Mouse (Mus musculus) heart, postnatal 0 days (tissue): Measurements from ENCODE around the gene Pak6. TPM values are rescaled to one million over a fixed set of nuclear protein-coding genes. Genes with fewer than 3 reads are reported as not detected.

Experiments
- ATAC-seq: fragments of 200-750 bp; cut with Nextera tagmentation; 2 replicates; pipeline ENCODE4 v1.8.0; 2017; ENCODE audit warnings: low read depth, moderate number of reproducible peaks, moderate library complexity; ENCODE audit not compliant: insufficient read depth
- DNase-seq: peaks from one replicate; pipeline ENCODE4 v3.0.0-alpha.2; 2016; ENCODE audit warnings: low spot score
- H3K27ac ChIP-seq: fragments of 300-500 bp; sonication (generic); 2 replicates; pipeline ENCODE4 v1.5.1; 2014; ENCODE audit warnings: low read depth, mild to moderate bottlenecking
- H3K27me3 ChIP-seq: fragments of 300-500 bp; sonication (generic); 2 replicates; pipeline ENCODE4 v1.6.1; 2014; ENCODE audit warnings: low read length, mixed read lengths; ENCODE audit not compliant: control insufficient read depth, insufficient read depth
- H3K36me3 ChIP-seq: fragments of 300-500 bp; sonication (generic); replicated peaks from 2 replicates; pipeline ENCODE4 v1.6.1; 2014; ENCODE audit warnings: low read length, mixed read lengths; ENCODE audit not compliant: control insufficient read depth, insufficient read depth
- H3K4me1 ChIP-seq: fragments of 300-500 bp; sonication (generic); 2 replicates; pipeline ENCODE4 v1.6.1; 2014; ENCODE audit warnings: antibody characterized with exemption; ENCODE audit not compliant: control insufficient read depth, insufficient read depth
- H3K4me2 ChIP-seq: fragments of 300-500 bp; sonication (generic); 2 replicates; pipeline ENCODE4 v1.6.1; 2014; ENCODE audit warnings: low read depth, mild to moderate bottlenecking, low read length, moderate library complexity
- H3K4me3 ChIP-seq: fragments of 300-500 bp; sonication (generic); 2 replicates; pipeline ENCODE4 v1.5.1; 2014; ENCODE audit warnings: low read depth, low read length
- H3K9ac ChIP-seq: fragments of 300-500 bp; sonication (generic); replicated peaks from 2 replicates; pipeline ENCODE4 v1.6.1; 2014; ENCODE audit warnings: low read depth, low read length, mixed read lengths
- H3K9me3 ChIP-seq: fragments of 300-500 bp; sonication (generic); replicated peaks from 2 replicates; pipeline ENCODE4 v1.6.1; 2016; ENCODE audit warnings: low read length; ENCODE audit not compliant: control insufficient read depth
- CTCF ChIP-seq: IDR thresholded peaks from 2 replicates; pipeline ENCODE4 v1.5.1; 2016; ENCODE audit warnings: antibody characterized with exemption, control low read depth, low read depth
- EP300 ChIP-seq: IDR thresholded peaks from 2 replicates; pipeline ENCODE4 v1.6.1; 2016; ENCODE audit warnings: antibody characterized with exemption, low read depth
- whole genome bisulfite sequencing: fragments of 180-500 bp; shearing (Covaris S2); extraction: QIAGEN DNeasy Blood & Tissue Kit; methylation state at CpG from one replicate; pipeline ENCODE4 v1.1.7; 2014; 5-methylcytosine and 5-hydroxymethylcytosine counted together
- polyA plus RNA-seq: library from polyadenylated mRNA; unstranded; fragments of >200 nt; fragmentation: Nextera tagmentation; extraction: Ambion mirVana; gene quantifications from 2 replicates; pipeline ENCODE4 v1.2.1, GENCODE M21; 2015
- total RNA-seq: library from RNA; depleted of rRNA; stranded (reverse); fragments of >200 nt; gene quantifications from 2 replicates; pipeline ENCODE4 v1.2.3, GENCODE M21; 2014; ENCODE audit warnings: low replicate concordance

The Pak6 gene
- total and polyA plus RNA-seq, 2 experiments from 2014 or later: 9.0 to 17.0 TPM

DNA sequence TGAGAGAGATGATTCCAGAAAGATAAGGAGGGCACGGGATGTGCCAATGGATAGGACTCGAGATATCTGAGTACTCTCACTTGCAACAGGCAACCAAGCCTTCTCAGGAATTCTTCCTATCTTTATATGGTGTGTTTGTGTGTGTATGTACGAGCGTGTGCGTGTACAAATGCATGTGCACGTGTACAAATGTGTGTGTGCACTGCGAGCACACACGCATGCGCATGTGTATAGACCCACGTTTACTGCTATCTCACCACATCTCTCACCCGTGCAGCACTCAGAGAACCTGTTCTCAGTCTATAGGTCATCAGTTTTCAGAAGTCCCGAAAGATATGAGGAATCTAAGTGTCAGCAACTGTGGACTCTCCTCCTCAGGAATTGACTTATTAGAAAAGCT lies 3.6 kb upstream of the Pak6 start:
- no peak overlapping the region for H3K9ac ChIP-seq

DNA sequence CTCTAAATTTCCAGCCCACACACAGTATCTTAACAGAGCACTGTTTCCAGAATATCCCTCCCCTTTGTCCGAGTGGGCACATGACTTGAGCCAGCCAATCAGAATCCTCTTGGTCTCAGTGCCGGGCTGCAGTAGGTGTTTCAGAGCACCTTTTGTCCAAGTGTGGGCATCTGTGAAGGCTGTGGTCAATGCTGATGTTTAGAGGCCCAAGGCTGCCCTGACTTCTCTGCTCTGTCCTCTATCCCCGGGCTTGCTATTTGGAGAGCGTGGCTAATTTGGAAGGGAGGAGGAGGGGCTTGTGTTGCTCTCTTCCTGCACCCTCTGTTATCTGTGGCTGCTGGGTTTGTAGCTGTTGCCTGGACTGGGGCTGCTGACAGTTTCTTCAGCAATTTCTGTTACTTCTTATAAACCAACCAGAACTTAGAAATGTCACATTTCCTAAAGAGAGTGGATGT lies 3.1 kb upstream of the Pak6 start:
- H3K9me3 ChIP-seq: no peaks in the 10 kb centered on the region
- peak overlapping the region; percentile 61 for H3K4me2 ChIP-seq
- 3% methylated on average over 4 of the region's 4 CpGs for WGBS
- H3K27me3 ChIP-seq: no peaks in the 10 kb centered on the region
- no peaks in the 10 kb centered on the region for H3K36me3 ChIP-seq
- peak overlapping the region; percentile 43 for H3K4me3 ChIP-seq
- peak overlapping the region; percentile 13; the same call in 1 of the 2 replicates for H3K9ac ChIP-seq
- TF ChIP-seq EP300: no peak
- no peak for TF ChIP-seq CTCF
- peak overlapping the region; percentile 62; the same call in 1 of the 2 replicates for H3K27ac ChIP-seq
- ATAC-seq: peak; percentile 37; the same call in 1 of the 2 replicates
- H3K4me1 ChIP-seq: peaks cover 29% of the 10 kb centered on the region
- DNase-seq: peak; percentile 76

More for the DNA sequence above, 3.6 kb upstream of the Pak6 start:
- DNase-seq: no peak
- 63% methylated on average over 12 of the region's 12 CpGs for WGBS
- no peak for ATAC-seq
- Histone ChIP-seq H3K4me2 (peak overlapping the region; percentile 61), H3K4me1 (peaks cover 24% of the 10 kb centered on the region), H3K36me3 (no peaks in the 10 kb centered on the region), H3K9me3 (no peaks in the 10 kb centered on the region), H3K4me3 (peak overlapping the region; percentile 43; the same call in 1 of the 2 replicates), H3K27me3 (no peaks in the 10 kb centered on the region), H3K27ac (0 out of 2 replicates have a peak overlapping the region, but pooled peaks have one; percentile 62)
- TF ChIP-seq EP300: no peak
- no peak for TF ChIP-seq CTCF

DNA sequence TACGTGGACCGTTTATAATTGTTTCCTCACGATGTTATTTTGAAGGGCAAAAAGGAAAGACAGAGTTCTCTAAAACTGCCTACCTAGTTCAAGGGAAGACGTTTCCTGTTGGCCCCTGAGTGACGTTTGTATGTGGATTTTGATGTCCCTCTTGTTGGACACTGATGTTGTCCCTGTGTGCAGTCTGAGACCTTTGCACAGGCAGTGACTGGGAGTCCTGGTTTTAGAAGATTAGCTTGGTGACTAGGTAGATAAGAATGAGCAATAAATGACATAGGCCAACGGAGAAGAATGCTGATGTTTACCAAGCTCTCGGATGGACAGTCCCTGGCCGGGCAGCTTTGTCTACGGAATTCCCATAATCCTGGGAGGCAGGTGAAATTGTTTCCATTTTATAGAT lies 1.2 kb upstream of the Pak6 start:
- Histone ChIP-seq H3K27me3 (no peaks in the 10 kb centered on the region), H3K9me3 (no peaks in the 10 kb centered on the region), H3K27ac (no peak overlapping the region), H3K9ac (no peak overlapping the region), H3K4me3 (no peak overlapping the region), H3K4me2 (no peak overlapping the region), H3K4me1 (peaks cover 48% of the 10 kb centered on the region), H3K36me3 (no peaks in the 10 kb centered on the region)
- no peak for ATAC-seq
- DNase-seq: no peak
- TF ChIP-seq CTCF: no peak
- no peak for TF ChIP-seq EP300
- WGBS: 86% methylated on average over 9 of the region's 9 CpGs

DNA sequence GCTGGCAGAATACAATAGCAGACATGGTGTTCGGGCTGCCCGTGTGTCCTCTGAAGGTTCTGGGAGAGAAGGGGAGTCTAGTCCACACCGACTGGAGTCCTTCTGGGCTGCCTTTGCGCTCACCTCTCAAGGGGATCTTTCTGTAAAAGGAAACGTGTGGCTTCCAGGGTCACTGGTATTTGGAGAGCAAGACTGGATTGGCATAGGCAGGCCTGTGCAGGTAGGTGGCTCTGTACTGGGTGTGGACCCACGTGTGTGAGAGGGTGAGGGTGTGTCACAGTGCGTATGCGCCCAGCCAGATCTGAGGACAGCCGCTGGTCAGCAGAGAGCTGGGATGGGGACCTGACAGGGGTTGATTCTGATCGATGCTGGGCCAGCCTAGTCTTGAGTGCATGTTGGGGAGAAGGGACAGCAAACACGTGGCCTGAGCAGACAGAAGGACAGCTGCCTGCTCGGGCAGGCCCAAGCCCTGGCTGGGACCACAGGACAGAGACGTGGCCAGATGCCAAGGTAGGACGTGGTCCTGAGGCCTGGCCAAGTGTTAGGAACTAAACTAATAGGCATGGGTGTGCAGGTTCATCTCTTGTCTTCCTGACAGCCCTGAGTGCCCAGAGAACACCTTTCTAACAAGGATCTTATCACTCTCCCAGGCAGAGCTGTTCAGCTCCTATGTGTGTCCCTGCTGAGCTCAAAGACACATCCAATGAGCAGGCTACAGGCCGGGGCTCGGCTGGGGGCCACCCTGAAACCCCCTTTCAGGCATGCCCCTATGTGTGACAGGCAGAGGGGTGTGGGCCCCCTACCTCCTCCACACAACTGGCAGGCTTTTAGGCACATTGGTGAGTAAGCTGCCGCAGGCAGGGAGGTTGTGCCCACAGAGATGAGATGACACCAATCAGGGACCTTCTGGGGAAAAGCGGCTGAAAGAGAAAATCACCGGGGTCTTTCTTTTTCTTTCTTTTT lies 982 bp downstream of the Pak6 start:
- peak overlapping the region; percentile 46 for H3K9ac ChIP-seq
- ATAC-seq (peak; percentile 40), DNase-seq (no peak)
- 36% methylated on average over 19 of the region's 19 CpGs for WGBS
- peak overlapping the region; percentile 77 for H3K4me2 ChIP-seq
- no peaks in the 10 kb centered on the region for H3K27me3 ChIP-seq
- H3K27ac ChIP-seq: peak overlapping the region; percentile 68
- peak overlapping the region; percentile 50 for H3K4me3 ChIP-seq
- H3K36me3 ChIP-seq: no peaks in the 10 kb centered on the region
- TF ChIP-seq EP300 (no peak), CTCF (no peak)
- H3K4me1 ChIP-seq: peaks cover 59% of the 10 kb centered on the region
- H3K9me3 ChIP-seq: no peaks in the 10 kb centered on the region

DNA sequence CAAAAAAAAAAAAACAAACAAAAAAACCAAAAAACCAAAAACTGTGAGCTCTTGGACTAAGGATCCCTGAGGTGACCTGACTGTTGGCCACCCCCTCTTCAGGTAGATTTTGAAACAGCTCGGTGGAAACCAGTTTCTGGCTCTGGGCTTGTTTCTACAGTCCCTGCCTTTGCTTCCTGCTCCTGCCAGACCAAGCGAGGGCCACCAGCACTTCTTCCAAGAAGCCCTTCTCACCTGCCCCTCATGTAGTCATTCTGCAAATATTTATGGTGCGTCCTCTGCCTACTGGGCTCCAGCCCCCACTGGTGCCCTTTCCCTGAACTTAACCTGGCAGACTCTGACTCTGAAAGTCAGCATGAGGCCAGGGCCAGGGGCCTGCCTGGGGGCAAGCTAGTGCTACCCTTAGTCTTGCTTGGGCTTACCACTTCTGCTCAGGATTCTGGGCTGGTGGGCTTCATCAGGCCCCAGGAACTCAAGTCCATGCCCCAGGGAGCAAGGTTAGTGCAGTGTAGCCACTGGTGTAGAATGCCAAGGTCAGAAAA lies 1.9 kb downstream of the Pak6 start:
- H3K4me2 ChIP-seq: peak overlapping the region; percentile 77; the same call in 1 of the 2 replicates
- no peak for DNase-seq
- no peak for TF ChIP-seq CTCF
- no peak for TF ChIP-seq EP300
- 54% methylated on average over 3 of the region's 3 CpGs for WGBS
- peak overlapping the region; percentile 68 for H3K27ac ChIP-seq
- peaks cover 58% of the 10 kb centered on the region for H3K4me1 ChIP-seq
- H3K27me3 ChIP-seq: no peaks in the 10 kb centered on the region
- H3K9ac ChIP-seq: 0 out of 2 replicates have a peak overlapping the region, but pooled peaks have one; percentile 46
- H3K36me3 ChIP-seq: no peaks in the 10 kb centered on the region
- ATAC-seq: no peak
- H3K9me3 ChIP-seq: no peaks in the 10 kb centered on the region
- no peak overlapping the region for H3K4me3 ChIP-seq
